Mouse (Mus musculus): ENCODE data around the gene Slc25a42.
"Not testable (repeated sequence)": the region's sequence is repeated elsewhere in the genome, so short reads cannot be mapped to it uniquely, and the experiment has no call there.

Gene Slc25a42

GRCm38 (mm10) chr8:70212112-70213055 lies at the start of gene Slc25a42:
Gene Slc25a42 (minus strand): TSS chr8:70212305.
- peak; percentile 100 for DNase-seq

GRCm38 (mm10) chr8:70259043-70259442 lies 46.9 kb upstream of the Slc25a42 start:
- no peak for DNase-seq

GRCm38 (mm10) chr8:70258600-70258999 lies 46.5 kb upstream of the Slc25a42 start:
- no peak for DNase-seq

- DNase-seq, result peak; percentile 65
Measured at GRCm38 (mm10) chr8:70257456-70257855, 45.4 kb upstream of the Slc25a42 start.

GRCm38 (mm10) chr8:70254628-70255027 lies 42.5 kb upstream of the Slc25a42 start:
- no peak for DNase-seq

- DNase-seq, result no peak
Measured at GRCm38 (mm10) chr8:70247841-70248240, 35.7 kb upstream of the Slc25a42 start.

GRCm38 (mm10) chr8:70246622-70247021 lies 34.5 kb upstream of the Slc25a42 start:
- DNase-seq, result no peak

GRCm38 (mm10) chr8:70240642-70241041 lies 28.5 kb upstream of the Slc25a42 start:
- no peak for DNase-seq

- no peak for DNase-seq
Measured at GRCm38 (mm10) chr8:70237842-70238241, 25.7 kb upstream of the Slc25a42 start.

GRCm38 (mm10) chr8:70234781-70235128 lies 22.6 kb upstream of the Slc25a42 start:
- DNase-seq, result no peak

GRCm38 (mm10) chr8:70234080-70234780 lies 22.1 kb upstream of the Slc25a42 start, which contains the start of the genes Sugp2 and Armc6:
Gene Sugp2 (plus strand): TSS chr8:70234226.
Gene Armc6 (minus strand): TSS chr8:70234466.
- peak; percentile 96 for DNase-seq

- DNase-seq, result no peak
Measured at GRCm38 (mm10) chr8:70233606-70234005, 21.5 kb upstream of the Slc25a42 start.

- no peak for DNase-seq
Measured at GRCm38 (mm10) chr8:70230837-70231236, 18.7 kb upstream of the Slc25a42 start.

- DNase-seq, result no peak
Measured at GRCm38 (mm10) chr8:70227997-70228396, 15.9 kb upstream of the Slc25a42 start.

- no peak for DNase-seq
Measured at GRCm38 (mm10) chr8:70223341-70223740, 11.2 kb upstream of the Slc25a42 start.

GRCm38 (mm10) chr8:70222041-70222440 lies 9.9 kb upstream of the Slc25a42 start:
- no peak for DNase-seq

- no peak for DNase-seq
Measured at GRCm38 (mm10) chr8:70220911-70221310, 8.8 kb upstream of the Slc25a42 start.

- DNase-seq, result no peak
Measured at GRCm38 (mm10) chr8:70220236-70220840, 8.2 kb upstream of the Slc25a42 start.

GRCm38 (mm10) chr8:70219107-70219684 lies 7.1 kb upstream of the Slc25a42 start:
- DNase-seq, result no peak

- DNase-seq, result no peak
Measured at GRCm38 (mm10) chr8:70217441-70217840, 5.3 kb upstream of the Slc25a42 start.

- DNase-seq, result peak; percentile 85
Measured at GRCm38 (mm10) chr8:70216566-70216965, 4.5 kb upstream of the Slc25a42 start.

- DNase-seq, result not testable (repeated sequence)
Measured at GRCm38 (mm10) chr8:70216161-70216560, 4.1 kb upstream of the Slc25a42 start.

GRCm38 (mm10) chr8:70215092-70215491 lies 3.0 kb upstream of the Slc25a42 start:
- DNase-seq, result no peak
